Mouse (Mus musculus) embryonic facial prominence, embryonic 14.5 days (tissue): ENCODE results near the gene Lama2. TPM values are rescaled to one million over a fixed set of nuclear protein-coding genes. Genes with fewer than 3 reads are reported as not detected.
A peak's percentile ranks its signal among the peaks of the same experiment; 100 is the strongest.

Experiments
- ATAC-seq: fragments of 200-750 bp; cut with Nextera tagmentation; 2 replicates; pipeline ENCODE4 v1.8.0; 2017; ENCODE audit warnings: low read depth, moderate number of reproducible peaks, moderate TSS enrichment
- DNase-seq: peaks from one replicate; pipeline ENCODE4 v3.0.0-alpha.2; 2015; ENCODE audit warnings: low spot score
- H3K27ac ChIP-seq: fragments of 300-500 bp; sonication (generic); replicated peaks from 2 replicates; pipeline ENCODE4 v1.5.1; 2014; ENCODE audit warnings: low read depth, mild to moderate bottlenecking, low read length, moderate library complexity
- H3K27me3 ChIP-seq: fragments of 300-500 bp; sonication (generic); replicated peaks from 2 replicates; pipeline ENCODE4 v1.6.1; 2014; ENCODE audit warnings: low read length; ENCODE audit not compliant: control insufficient read depth, insufficient read depth
- H3K36me3 ChIP-seq: fragments of 300-500 bp; sonication (generic); 2 replicates; pipeline ENCODE4 v1.6.1; 2014; ENCODE audit warnings: low read length, mixed read lengths; ENCODE audit not compliant: control insufficient read depth, insufficient read depth
- H3K4me1 ChIP-seq: fragments of 300-500 bp; sonication (generic); 2 replicates; pipeline ENCODE4 v1.6.1; 2014; ENCODE audit warnings: antibody characterized with exemption, low read length; ENCODE audit not compliant: control insufficient read depth, insufficient read depth
- H3K4me2 ChIP-seq: fragments of 300-500 bp; sonication (generic); 2 replicates; pipeline ENCODE4 v1.6.1; 2014; ENCODE audit warnings: low read depth, mild to moderate bottlenecking, low read length, moderate library complexity, mixed read lengths
- H3K4me3 ChIP-seq: fragments of 300-500 bp; sonication (generic); 2 replicates; pipeline ENCODE4 v1.5.1; 2014; ENCODE audit warnings: low read depth, mild to moderate bottlenecking, low read length
- H3K9ac ChIP-seq: fragments of 300-500 bp; sonication (generic); 2 replicates; pipeline ENCODE4 v1.6.1; 2014; ENCODE audit warnings: low read depth, mild to moderate bottlenecking, low read length, moderate library complexity, mixed read lengths
- H3K9me3 ChIP-seq: fragments of 300-500 bp; sonication (generic); 2 replicates; pipeline ENCODE4 v1.6.1; 2016; ENCODE audit warnings: low read length; ENCODE audit not compliant: control insufficient read depth
- WGBS: fragments of 180-500 bp; shearing (Covaris S2); extraction: QIAGEN DNeasy Blood & Tissue Kit; methylation state at CpG from one replicate; pipeline ENCODE4 v1.1.7; 2014; 5-methylcytosine and 5-hydroxymethylcytosine counted together
- polyA plus RNA-seq: library from polyadenylated mRNA; unstranded; fragments of >200 nt; fragmentation: Nextera tagmentation; extraction: Ambion mirVana; gene quantifications from 2 replicates; pipeline ENCODE4 v1.2.1, GENCODE M21; 2014

Gene Lama2
- 32.0 and 34.2 TPM in 2 replicates for polyA plus RNA-seq

- no peak within 1 kb of the TSS for H3K27ac ChIP-seq
- no peak within 1 kb of the TSS for H3K4me2 ChIP-seq
- no peak within 1 kb of the TSS for H3K9ac ChIP-seq
- DNase-seq (no peak), ATAC-seq (no peak)
- no peaks in the 10 kb centered on the region; the same call in 1 of the 2 replicates for H3K27me3 ChIP-seq
- no peaks in the 10 kb centered on the region for H3K4me1 ChIP-seq
- no peak within 1 kb of the TSS for H3K4me3 ChIP-seq
- H3K9me3 ChIP-seq = no peaks in the 10 kb centered on the region
- H3K36me3 ChIP-seq = no peaks in the 10 kb centered on the region
- 92% methylated on average over 3 of the region's 3 CpGs for WGBS
These were observed at the start of gene Lama2 for GRCm38 (mm10) chr10:27619658-27620057. Lama2 (minus strand) TSS chr10:27619758.

GRCm38 (mm10) chr10:27664391-27664790, 44.8 kb upstream of the Lama2 start:
- Histone ChIP-seq H3K9ac (no peak overlapping the region), H3K27me3 (no peaks in the 10 kb centered on the region), H3K4me1 (no peaks in the 10 kb centered on the region), H3K9me3 (no peaks in the 10 kb centered on the region), H3K27ac (no peak overlapping the region), H3K4me3 (no peak overlapping the region), H3K4me2 (no peak overlapping the region), H3K36me3 (no peaks in the 10 kb centered on the region)
- no peak for ATAC-seq
- WGBS = 88% methylated on average over 1 of the region's 1 CpGs
- DNase-seq = no peak

GRCm38 (mm10) chr10:27663396-27663795, 43.8 kb upstream of the Lama2 start:
- 29% methylated on average over 1 of the region's 1 CpGs for WGBS
- Histone ChIP-seq H3K27me3 (no peaks in the 10 kb centered on the region), H3K27ac (no peak overlapping the region), H3K4me1 (no peaks in the 10 kb centered on the region), H3K4me3 (no peak overlapping the region), H3K4me2 (no peak overlapping the region), H3K9ac (no peak overlapping the region), H3K36me3 (no peaks in the 10 kb centered on the region), H3K9me3 (no peaks in the 10 kb centered on the region)
- no peak for ATAC-seq
- DNase-seq = no peak

- 80% methylated on average over 4 of the region's 4 CpGs for WGBS
- Histone ChIP-seq H3K27ac (no peak overlapping the region), H3K36me3 (no peaks in the 10 kb centered on the region), H3K9me3 (no peaks in the 10 kb centered on the region), H3K27me3 (no peaks in the 10 kb centered on the region), H3K4me1 (no peaks in the 10 kb centered on the region), H3K9ac (no peak overlapping the region), H3K4me3 (no peak overlapping the region), H3K4me2 (no peak overlapping the region)
- DNase-seq (no peak), ATAC-seq (no peak)
These were observed 34.6 kb upstream of the Lama2 start for GRCm38 (mm10) chr10:27654164-27654563.

- no peaks in the 10 kb centered on the region for H3K36me3 ChIP-seq
- no peaks in the 10 kb centered on the region for H3K9me3 ChIP-seq
- peak overlapping the region; percentile 5; the same call in 1 of the 2 replicates for H3K4me2 ChIP-seq
- 28% methylated on average over 8 of the region's 8 CpGs for WGBS
- H3K27ac ChIP-seq = no peak overlapping the region
- H3K9ac ChIP-seq = no peak overlapping the region
- ATAC-seq (peak; percentile 85), DNase-seq (peak; percentile 77)
- no peaks in the 10 kb centered on the region for H3K27me3 ChIP-seq
- H3K4me1 ChIP-seq = no peaks in the 10 kb centered on the region
- no peak overlapping the region for H3K4me3 ChIP-seq
These were observed 33.3 kb upstream of the Lama2 start for GRCm38 (mm10) chr10:27652694-27653335.

GRCm38 (mm10) chr10:27635721-27636120, 16.2 kb upstream of the Lama2 start:
- Histone ChIP-seq H3K9ac (no peak overlapping the region), H3K4me1 (no peaks in the 10 kb centered on the region), H3K27ac (no peak overlapping the region), H3K27me3 (no peaks in the 10 kb centered on the region), H3K36me3 (no peaks in the 10 kb centered on the region), H3K4me3 (no peak overlapping the region), H3K9me3 (no peaks in the 10 kb centered on the region), H3K4me2 (no peak overlapping the region)
- DNase-seq = no peak
- 60% methylated on average over 2 of the region's 2 CpGs for WGBS
- no peak for ATAC-seq

- H3K9ac ChIP-seq = no peak overlapping the region
- ATAC-seq (no peak), DNase-seq (no peak)
- H3K4me2 ChIP-seq = no peak overlapping the region
- no peak overlapping the region for H3K4me3 ChIP-seq
- no peak overlapping the region for H3K27ac ChIP-seq
- H3K4me1 ChIP-seq = no peaks in the 10 kb centered on the region
- no peaks in the 10 kb centered on the region for H3K36me3 ChIP-seq
- H3K27me3 ChIP-seq = no peaks in the 10 kb centered on the region
- 71% methylated on average over 4 of the region's 4 CpGs for whole genome bisulfite sequencing
- H3K9me3 ChIP-seq = no peaks in the 10 kb centered on the region
These were observed 11.4 kb upstream of the Lama2 start for GRCm38 (mm10) chr10:27631002-27631401.

- WGBS = 51% methylated on average over 9 of the region's 9 CpGs
- Histone ChIP-seq H3K9ac (no peak overlapping the region), H3K36me3 (no peaks in the 10 kb centered on the region), H3K9me3 (no peaks in the 10 kb centered on the region), H3K4me3 (no peak overlapping the region), H3K4me2 (no peak overlapping the region), H3K4me1 (no peaks in the 10 kb centered on the region), H3K27ac (no peak overlapping the region), H3K27me3 (no peaks in the 10 kb centered on the region; the same call in 1 of the 2 replicates)
- ATAC-seq (no peak), DNase-seq (peak; percentile 69)
These were observed 2.3 kb upstream of the Lama2 start for GRCm38 (mm10) chr10:27621697-27622449.
